Mouse (Mus musculus) cerebellum, adult 2 months (tissue): ENCODE data around the gene Kcnj14.

Source experiments
- CTCF ChIP-seq: fragments of 200-500 bp; IDR thresholded peaks from 2 replicates; pipeline ENCODE4 v1.5.1; 2011; ENCODE audit warnings: low read depth, mild to moderate bottlenecking, control low read depth, low read length, moderate library complexity, borderline replicate concordance; ENCODE audit not compliant: insufficient read depth
- POLR2A ChIP-seq: fragments of 200-500 bp; IDR thresholded peaks from 2 replicates; pipeline ENCODE4 v1.6.1; 2011; ENCODE audit warnings: low read length, control low read depth, borderline replicate concordance; ENCODE audit not compliant: insufficient read depth

DNA sequence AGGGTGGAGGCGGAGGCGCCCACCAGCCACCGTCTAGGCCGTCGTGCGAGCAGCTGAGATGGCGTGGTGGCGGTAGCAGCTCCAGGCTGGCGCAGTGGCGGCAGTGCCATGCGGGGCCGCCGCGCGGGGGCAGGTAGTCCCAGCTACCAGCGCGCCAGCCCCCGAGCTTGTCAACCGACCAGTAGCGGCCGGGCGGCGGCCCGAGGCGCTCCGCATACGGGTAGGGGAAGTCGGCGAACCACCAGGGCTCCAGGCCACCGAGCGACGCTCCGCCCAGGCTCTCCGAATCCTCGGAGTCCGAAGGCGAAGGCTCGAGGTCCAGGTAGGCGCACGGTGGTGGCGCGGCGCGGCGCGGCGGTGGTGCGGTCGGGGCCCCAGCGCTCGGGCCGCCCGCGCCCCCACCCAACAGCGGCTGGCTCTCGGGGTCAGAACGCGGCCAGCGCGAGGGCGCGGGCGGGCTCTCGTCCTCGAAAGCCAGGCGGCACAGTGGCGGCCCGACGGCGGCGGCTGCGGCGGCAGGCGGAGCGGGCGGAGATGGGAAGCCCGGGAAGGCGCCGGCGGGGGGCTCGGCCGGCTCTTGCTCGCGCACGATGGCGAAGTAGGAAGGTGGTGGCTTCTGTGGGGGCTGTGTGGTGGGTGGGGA is 8.7 kb upstream of the Kcnj14 start:
- TF ChIP-seq CTCF (no peak), POLR2A (no peak)
